Mouse (Mus musculus) heart, embryonic 14.5 days (tissue): ENCODE data around the gene Cbx8. TPM values are rescaled to one million over a fixed set of nuclear protein-coding genes. Genes with fewer than 3 reads are reported as not detected.
A peak's percentile ranks its signal among the peaks of the same experiment; 100 is the strongest.

ENCODE experiments used
- ATAC-seq: fragments of 200-750 bp; cut with Nextera tagmentation; 2 replicates; pipeline ENCODE4 v1.8.0; 2017; ENCODE audit warnings: low read depth, moderate TSS enrichment; ENCODE audit not compliant: insufficient number of reproducible peaks, insufficient read depth, low FRiP score
- H3K27ac ChIP-seq, 2 experiments: fragments of 200-500 bp in 1 of 2; fragments of 300-500 bp in 1 of 2; sonication (generic) in 1 of 2; replicated peaks in 1 of 2; 2 replicates each; pipeline ENCODE4 v1.5.1; 2012 to 2014; ENCODE audit warnings: low read depth in 2 of 2, low read length in 2 of 2, control low read depth in 1 of 2, mild to moderate bottlenecking in 1 of 2, mixed read lengths in 1 of 2; ENCODE audit not compliant: control insufficient read depth in 1 of 2, insufficient read depth in 1 of 2
- H3K27me3 ChIP-seq: fragments of 300-500 bp; sonication (generic); 2 replicates; pipeline ENCODE4 v1.6.1; 2014; ENCODE audit warnings: mild to moderate bottlenecking, low read length, control low read depth; ENCODE audit not compliant: control insufficient read depth, insufficient read depth
- H3K36me3 ChIP-seq: fragments of 300-500 bp; sonication (generic); 2 replicates; pipeline ENCODE4 v1.6.1; 2014; ENCODE audit warnings: mild to moderate bottlenecking, control low read depth, low read length, mixed read lengths; ENCODE audit not compliant: control insufficient read depth, insufficient read depth
- H3K4me1 ChIP-seq, 2 experiments: fragments of 200-500 bp in 1 of 2; fragments of 300-500 bp in 1 of 2; sonication (generic) in 1 of 2; 2 replicates each; pipeline ENCODE4 v1.6.1; 2012 to 2014; ENCODE audit warnings: low read length in 2 of 2, control low read depth in 1 of 2, mixed read lengths in 1 of 2; ENCODE audit not compliant: control insufficient read depth in 2 of 2, insufficient read depth in 2 of 2
- H3K4me2 ChIP-seq: fragments of 300-500 bp; sonication (generic); 2 replicates; pipeline ENCODE4 v1.6.1; 2014; ENCODE audit warnings: mild to moderate bottlenecking, low read length
- H3K4me3 ChIP-seq, 2 experiments: fragments of 200-500 bp in 1 of 2; fragments of 300-500 bp in 1 of 2; sonication (generic) in 1 of 2; 2 replicates each; pipeline ENCODE4 v1.5.1; 2012 to 2014; ENCODE audit warnings: low read length in 2 of 2, mild to moderate bottlenecking in 2 of 2, control low read depth in 1 of 2, low read depth in 1 of 2, moderate library complexity in 1 of 2; ENCODE audit not compliant: control insufficient read depth in 1 of 2, insufficient read depth in 1 of 2
- H3K9ac ChIP-seq: fragments of 300-500 bp; sonication (generic); 2 replicates; pipeline ENCODE4 v1.6.1; 2014; ENCODE audit warnings: mild to moderate bottlenecking, low read length
- H3K9me3 ChIP-seq: fragments of 300-500 bp; sonication (generic); 2 replicates; pipeline ENCODE4 v1.6.1; 2016; ENCODE audit warnings: low read length, control low read depth; ENCODE audit not compliant: control insufficient read depth
- WGBS: fragments of 180-500 bp; shearing (Covaris S2); extraction: QIAGEN DNeasy Blood & Tissue Kit; methylation state at CpG from one replicate; pipeline ENCODE4 v1.1.7; 2014; 5-methylcytosine and 5-hydroxymethylcytosine counted together
- polyA plus RNA-seq: library from polyadenylated mRNA; unstranded; fragments of >200 nt; fragmentation: Nextera tagmentation; extraction: Ambion mirVana; gene quantifications from 2 replicates; pipeline ENCODE4 v1.2.1, GENCODE M21; 2014

Gene Cbx8
- polyA plus RNA-seq, 1 experiment from 2014 or later = 9.3 TPM

- H3K4me3 ChIP-seq = peak overlapping the region; percentile 64 to 78
- H3K9ac ChIP-seq = peak overlapping the region; percentile 87
- H3K4me1 ChIP-seq = peaks cover 24 to 45% of the 10 kb centered on the region in 2 experiments
- ATAC-seq = no peak
- peaks cover 13% of the 10 kb centered on the region for H3K36me3 ChIP-seq
- peak overlapping the region; percentile 94 for H3K4me2 ChIP-seq
- H3K27me3 ChIP-seq = peaks cover 75% of the 10 kb centered on the region
- 16% methylated on average over 21 of the region's 21 CpGs for WGBS
- H3K9me3 ChIP-seq = no peaks in the 10 kb centered on the region
- H3K27ac ChIP-seq = peak overlapping the region in 1 of 2 experiments; percentile 85; a peak in 2 of 4 replicates
Observed at GRCm38 (mm10) chr11:119039732-119040512, 847 bp downstream of the Cbx8 start.

GRCm38 (mm10) chr11:119038744-119039484 is 1.9 kb downstream of the Cbx8 start:
- H3K36me3 ChIP-seq = peaks cover 13% of the 10 kb centered on the region
- peaks cover 19 to 37% of the 10 kb centered on the region in 2 experiments for H3K4me1 ChIP-seq
- peaks cover 75% of the 10 kb centered on the region for H3K27me3 ChIP-seq
- WGBS = 66% methylated on average over 22 of the region's 22 CpGs
- no peak overlapping the region for H3K27ac ChIP-seq
- no peak overlapping the region for H3K4me3 ChIP-seq
- H3K9ac ChIP-seq = no peak overlapping the region
- H3K4me2 ChIP-seq = no peak overlapping the region
- H3K9me3 ChIP-seq = no peaks in the 10 kb centered on the region
- no peak for ATAC-seq

DNA sequence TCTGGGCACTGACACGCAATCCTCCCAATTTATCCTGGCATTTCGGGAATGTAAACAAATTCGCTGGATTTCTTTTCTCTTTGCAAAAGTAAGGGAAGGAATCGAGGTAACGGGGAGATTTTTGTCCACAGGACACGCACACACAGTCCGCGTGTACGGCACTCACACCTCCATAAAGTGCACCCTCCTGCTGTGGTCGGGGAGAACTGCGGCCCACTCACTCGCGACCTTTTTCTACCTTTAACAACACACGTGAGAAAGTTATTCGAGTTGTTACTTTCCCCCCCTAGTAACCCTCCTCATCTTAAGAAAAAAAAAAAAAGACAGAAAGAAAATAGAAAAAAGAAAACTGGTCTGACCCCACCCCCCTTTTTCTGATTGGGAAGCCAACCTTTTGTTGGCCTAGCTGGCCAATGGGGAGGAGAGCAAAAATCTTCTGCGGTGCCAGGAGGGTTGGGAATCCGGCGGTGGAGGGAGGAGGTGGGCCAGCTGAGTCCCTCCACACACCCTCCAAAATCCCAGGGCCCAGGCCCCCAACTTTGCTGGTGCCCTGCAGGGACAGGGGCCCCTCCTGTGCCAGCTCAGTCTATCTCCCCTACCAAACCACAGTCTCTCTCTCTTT is 2.9 kb downstream of the Cbx8 start:
- H3K9ac ChIP-seq = peak overlapping the region; percentile 70
- no peak for ATAC-seq
- H3K27ac ChIP-seq = no peak overlapping the region
- H3K36me3 ChIP-seq = peaks cover 13% of the 10 kb centered on the region
- H3K4me3 ChIP-seq = peak overlapping the region; percentile 56 to 65
- WGBS = 23% methylated on average over 18 of the region's 18 CpGs
- peak overlapping the region; percentile 97 for H3K4me2 ChIP-seq
- H3K4me1 ChIP-seq = peaks cover 19 to 35% of the 10 kb centered on the region in 2 experiments
- no peaks in the 10 kb centered on the region for H3K9me3 ChIP-seq
- H3K27me3 ChIP-seq = peaks cover 74% of the 10 kb centered on the region

- 3% methylated on average over 57 of the region's 57 CpGs for WGBS
- no peak for ATAC-seq
- Histone ChIP-seq H3K36me3 (peaks cover 13% of the 10 kb centered on the region), H3K4me2 (peak overlapping the region; percentile 97), H3K27me3 (peaks cover 68% of the 10 kb centered on the region), H3K9me3 (no peaks in the 10 kb centered on the region), H3K27ac (no peak overlapping the region), H3K9ac (peak overlapping the region; percentile 70), H3K4me1 (peaks cover 16 to 32% of the 10 kb centered on the region in 2 experiments), H3K4me3 (peak overlapping the region; percentile 56 to 65)
Observed at GRCm38 (mm10) chr11:119036934-119037779, 3.6 kb downstream of the Cbx8 start.

DNA sequence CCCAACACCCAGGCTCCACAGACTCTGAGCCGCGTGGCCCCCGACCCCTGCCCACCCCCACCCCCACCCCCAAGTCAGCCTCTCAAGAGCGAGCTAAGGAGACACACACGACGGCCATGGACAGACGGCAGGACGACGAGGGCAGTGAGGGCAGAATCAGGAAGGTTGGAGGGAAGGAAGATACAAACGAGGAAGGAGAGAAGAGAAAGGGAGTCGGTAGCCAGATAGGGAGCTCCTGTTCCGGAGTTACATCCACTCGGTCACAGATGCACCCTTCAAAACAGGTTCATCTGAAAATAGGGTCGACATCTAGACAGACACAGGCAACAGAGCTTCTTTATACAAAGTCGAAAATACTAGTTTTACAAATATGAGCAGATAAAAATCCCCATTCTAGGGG is 4.3 kb downstream of the Cbx8 start:
- H3K27me3 ChIP-seq = peaks cover 60% of the 10 kb centered on the region
- peaks cover 13% of the 10 kb centered on the region for H3K36me3 ChIP-seq
- H3K4me1 ChIP-seq = peaks cover 10 to 25% of the 10 kb centered on the region in 2 experiments
- no peak for ATAC-seq
- H3K4me2 ChIP-seq = peak overlapping the region; percentile 97
- H3K4me3 ChIP-seq = peak overlapping the region in 1 of 2 experiments; percentile 65; a peak in 2 of 4 replicates
- WGBS = 3% methylated on average over 15 of the region's 15 CpGs
- no peak overlapping the region for H3K27ac ChIP-seq
- H3K9ac ChIP-seq = peak overlapping the region; percentile 11; the same call in 1 of the 2 replicates
- H3K9me3 ChIP-seq = no peaks in the 10 kb centered on the region

GRCm38 (mm10) chr11:119035686-119036165 is 5.0 kb downstream of the Cbx8 start:
- Histone ChIP-seq H3K4me2 (no peak overlapping the region), H3K9ac (no peak overlapping the region), H3K36me3 (peaks cover 13% of the 10 kb centered on the region), H3K27me3 (peaks cover 59% of the 10 kb centered on the region), H3K9me3 (no peaks in the 10 kb centered on the region), H3K27ac (no peak overlapping the region), H3K4me1 (peaks cover 10 to 25% of the 10 kb centered on the region in 2 experiments), H3K4me3 (no peak overlapping the region)
- 4% methylated on average over 21 of the region's 21 CpGs for WGBS
- no peak for ATAC-seq
